34 mouse cellular contexts compared by ENCODE assay signal in genomic region chr11:73528971-73529370, GRCm38 (mm10). TPM values are rescaled to one million over a fixed set of nuclear protein-coding genes. Genes with fewer than 3 reads are reported as not detected.
"Had no signal": no experiment of that assay in that cellular context is flagged by ENCODE, and none has a peak within 500 bp of the region (broad histone marks: within the 10 kb centered on the region; RNA-seq: fewer than 3 reads in every experiment).

No protein-coding gene starts in this region.

RNA-seq across cellular contexts. Expression of gene Olfr382, which starts 12.0 kb away (rescaled TPM):
- total RNA-seq: common myeloid progenitor, adult 5-6 weeks; forebrain, postnatal 0 days; gastrocnemius, adult 18-20 months; gastrocnemius, adult 2 months; gastrocnemius, adult 8-10 months; gastrocnemius, postnatal 10 days; gastrocnemius, postnatal 14 days; gastrocnemius, postnatal 25 days; gastrocnemius, postnatal 36 days; gastrocnemius, postnatal 4 days; granulocyte monocyte progenitor cell, adult 5-6 weeks; heart, adult 18-20 months; heart, adult 2 months; heart, adult 8-10 months had no signal
- polyA plus RNA-seq: cortical plate, adult 2 months; embryonic facial prominence, embryonic 10.5 days; embryonic facial prominence, embryonic 11.5 days; embryonic facial prominence, embryonic 12.5 days; embryonic facial prominence, embryonic 13.5 days; embryonic facial prominence, embryonic 14.5 days; embryonic facial prominence, embryonic 15.5 days; erythroblast, embryonic 14.5 days; forebrain, embryonic 10.5 days; forebrain, embryonic 11.5 days; forebrain, embryonic 12.5 days; forebrain, embryonic 13.5 days; forebrain, embryonic 14.5 days; forebrain, embryonic 15.5 days; forebrain, embryonic 16.5 days; forebrain, postnatal 0 days; frontal cortex, adult 2 months; gonadal fat pad, adult 2 months; heart, adult 2 months; heart, embryonic 10.5 days; heart, embryonic 11.5 days; heart, embryonic 12.5 days had no signal

RNA-seq across cellular contexts. Expression of gene Olfr381, which starts 37.6 kb away (rescaled TPM):
- total RNA-seq: common myeloid progenitor, adult 5-6 weeks; forebrain, postnatal 0 days; gastrocnemius, adult 18-20 months; gastrocnemius, adult 2 months; gastrocnemius, adult 8-10 months; gastrocnemius, postnatal 10 days; gastrocnemius, postnatal 14 days; gastrocnemius, postnatal 25 days; gastrocnemius, postnatal 36 days; gastrocnemius, postnatal 4 days; granulocyte monocyte progenitor cell, adult 5-6 weeks; heart, adult 18-20 months; heart, adult 2 months; heart, adult 8-10 months had no signal
- polyA plus RNA-seq: cortical plate, adult 2 months; embryonic facial prominence, embryonic 10.5 days; embryonic facial prominence, embryonic 11.5 days; embryonic facial prominence, embryonic 12.5 days; embryonic facial prominence, embryonic 13.5 days; embryonic facial prominence, embryonic 14.5 days; embryonic facial prominence, embryonic 15.5 days; erythroblast, embryonic 14.5 days; forebrain, embryonic 10.5 days; forebrain, embryonic 11.5 days; forebrain, embryonic 12.5 days; forebrain, embryonic 13.5 days; forebrain, embryonic 14.5 days; forebrain, embryonic 15.5 days; forebrain, embryonic 16.5 days; forebrain, postnatal 0 days; frontal cortex, adult 2 months; gonadal fat pad, adult 2 months; heart, adult 2 months; heart, embryonic 10.5 days; heart, embryonic 11.5 days; heart, embryonic 12.5 days had no signal
